Mouse (Mus musculus) liver, embryonic 15.5 days (tissue): Measurements from ENCODE around the gene B4galnt2. TPM values are rescaled to one million over a fixed set of nuclear protein-coding genes. Genes with fewer than 3 reads are reported as not detected.

Experiments
- ATAC-seq: fragments of 200-750 bp; cut with Nextera tagmentation; 2 replicates; pipeline ENCODE4 v1.8.0; 2017; ENCODE audit warnings: moderate number of reproducible peaks, mild to moderate bottlenecking, moderate library complexity; ENCODE audit not compliant: insufficient read depth
- H3K27ac ChIP-seq: fragments of 300-500 bp; sonication (generic); replicated peaks from 2 replicates; pipeline ENCODE4 v1.5.1; 2015; ENCODE audit warnings: mild to moderate bottlenecking, inconsistent platforms
- H3K27me3 ChIP-seq: fragments of 300-500 bp; sonication (generic); 2 replicates; pipeline ENCODE4 v1.6.1; 2015; ENCODE audit warnings: mild to moderate bottlenecking, inconsistent platforms
- H3K36me3 ChIP-seq: fragments of 300-500 bp; sonication (generic); replicated peaks from 2 replicates; pipeline ENCODE4 v1.6.1; 2015; ENCODE audit warnings: moderate library complexity, mild to moderate bottlenecking, inconsistent platforms
- H3K4me1 ChIP-seq: fragments of 300-500 bp; sonication (generic); replicated peaks from 2 replicates; pipeline ENCODE4 v1.6.1; 2015; ENCODE audit warnings: inconsistent platforms
- H3K4me2 ChIP-seq: fragments of 300-500 bp; sonication (generic); 2 replicates; pipeline ENCODE4 v1.6.1; 2015; ENCODE audit warnings: moderate library complexity, mild to moderate bottlenecking, inconsistent platforms
- H3K4me3 ChIP-seq: fragments of 300-500 bp; sonication (generic); replicated peaks from 2 replicates; pipeline ENCODE4 v1.5.1; 2015; ENCODE audit warnings: mild to moderate bottlenecking, inconsistent platforms
- H3K9ac ChIP-seq: fragments of 300-500 bp; sonication (generic); 2 replicates; pipeline ENCODE4 v1.6.1; 2015; ENCODE audit warnings: moderate library complexity, mild to moderate bottlenecking, inconsistent platforms
- H3K9me3 ChIP-seq: fragments of 300-500 bp; sonication (generic); replicated peaks from 2 replicates; pipeline ENCODE4 v1.6.1; 2016; ENCODE audit warnings: inconsistent platforms
- WGBS: fragments of 180-500 bp; shearing (Covaris S2); methylation state at CpG from one replicate; pipeline ENCODE4 v1.1.7; 2015; ENCODE audit warnings: mixed read lengths; ENCODE audit not compliant: insufficient replicate concordance; 5-methylcytosine and 5-hydroxymethylcytosine counted together
- polyA plus RNA-seq: library from polyadenylated mRNA; unstranded; fragments of >200 nt; fragmentation: Nextera tagmentation; extraction: Ambion mirVana; gene quantifications from 2 replicates; pipeline ENCODE4 v1.2.1, GENCODE M21; 2015

Gene B4galnt2
- polyA plus RNA-seq, 1 experiment from 2014 or later, result 0.20 TPM

- Histone ChIP-seq H3K27me3 (peaks cover 77% of the 10 kb centered on the region), H3K4me2 (no peak overlapping the region), H3K9me3 (no peaks in the 10 kb centered on the region), H3K27ac (no peak overlapping the region), H3K9ac (no peak overlapping the region), H3K4me3 (no peak overlapping the region), H3K4me1 (peaks cover 84% of the 10 kb centered on the region), H3K36me3 (peaks cover 16% of the 10 kb centered on the region)
- ATAC-seq, result no peak
- 57% methylated on average over 8 of the region's 8 CpGs for WGBS
These were observed 81.6 kb downstream of the B4galnt2 start for GRCm38 (mm10) chr11:95833006-95833570.

DNA sequence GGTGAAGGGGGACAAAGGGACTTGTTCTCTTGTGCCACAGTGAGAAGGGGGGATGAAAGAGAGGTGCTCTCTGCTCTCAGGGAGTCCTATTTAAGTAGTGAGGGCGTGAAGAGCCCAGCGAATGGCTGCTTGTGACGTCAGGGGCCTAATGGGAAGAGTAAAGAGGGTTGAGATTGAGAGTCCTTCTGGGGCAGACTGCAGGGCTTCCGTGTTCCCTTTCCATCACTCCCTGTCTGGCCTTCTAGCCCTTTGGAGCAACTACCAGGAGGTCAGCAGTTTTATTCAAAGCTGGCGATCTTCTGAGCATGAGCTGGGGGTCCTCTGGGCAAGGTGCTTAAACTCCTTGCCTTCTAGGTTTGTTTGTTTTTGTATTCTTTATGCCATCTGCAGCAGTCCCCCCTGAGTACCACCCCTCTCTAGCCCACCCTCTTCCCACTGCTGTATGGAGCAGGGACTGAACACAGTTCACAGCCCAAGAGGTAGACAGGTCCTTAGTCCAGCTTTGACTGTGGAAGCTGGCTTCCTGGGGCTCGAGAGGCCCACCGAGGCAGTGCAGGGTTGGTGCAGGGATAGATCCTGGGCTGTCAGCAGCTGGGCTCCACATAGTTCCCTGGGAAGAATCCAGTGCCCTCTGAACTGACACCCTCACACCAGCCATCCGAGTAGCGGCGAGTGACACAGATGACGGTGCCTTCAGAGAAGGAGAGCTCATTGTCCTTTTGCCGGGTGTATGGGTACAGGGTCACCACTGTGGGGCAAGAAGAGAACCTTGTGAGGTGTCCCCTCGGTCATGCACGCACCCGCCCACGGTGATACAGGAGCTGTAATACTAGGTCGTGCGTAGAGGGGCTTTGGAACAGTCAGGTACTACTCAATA lies 82.3 kb downstream of the B4galnt2 start:
- H3K4me2 ChIP-seq, result no peak overlapping the region
- peaks cover 16% of the 10 kb centered on the region for H3K36me3 ChIP-seq
- H3K4me3 ChIP-seq, result no peak overlapping the region
- no peaks in the 10 kb centered on the region for H3K9me3 ChIP-seq
- peaks cover 87% of the 10 kb centered on the region for H3K4me1 ChIP-seq
- WGBS, result 76% methylated on average over 18 of the region's 18 CpGs
- no peak overlapping the region for H3K27ac ChIP-seq
- no peak for ATAC-seq
- peaks cover 82% of the 10 kb centered on the region for H3K27me3 ChIP-seq
- no peak overlapping the region for H3K9ac ChIP-seq

- H3K9me3 ChIP-seq, result no peaks in the 10 kb centered on the region
- H3K4me1 ChIP-seq, result peaks cover 90% of the 10 kb centered on the region
- no peak overlapping the region for H3K27ac ChIP-seq
- peak overlapping the region; percentile 61; the same call in 1 of the 2 replicates for H3K4me2 ChIP-seq
- no peak for ATAC-seq
- no peak overlapping the region for H3K9ac ChIP-seq
- WGBS, result 12% methylated on average over 15 of the region's 15 CpGs
- peaks cover 83% of the 10 kb centered on the region for H3K27me3 ChIP-seq
- H3K36me3 ChIP-seq, result peaks cover 16% of the 10 kb centered on the region
- peak overlapping the region; percentile 38 for H3K4me3 ChIP-seq
These were observed 83.0 kb downstream of the B4galnt2 start for GRCm38 (mm10) chr11:95831641-95832040.

DNA sequence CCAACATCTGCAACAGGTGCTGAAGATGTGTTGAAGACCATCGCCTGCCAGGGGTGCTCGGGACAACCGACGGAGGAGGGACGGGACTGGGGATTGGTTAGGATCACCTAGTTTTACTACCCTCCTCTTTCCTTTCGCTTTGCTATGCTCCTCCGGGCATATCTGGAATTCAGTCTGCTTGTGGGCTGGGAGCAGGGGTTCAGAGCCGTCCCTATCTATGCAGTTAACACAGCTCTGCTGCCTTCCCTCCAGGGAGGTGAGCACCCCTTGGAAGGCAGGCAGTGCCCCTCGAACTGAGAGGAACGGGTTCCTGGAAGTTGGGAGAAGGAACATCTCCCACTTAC lies 83.4 kb downstream of the B4galnt2 start:
- H3K4me3 ChIP-seq, result peak overlapping the region; percentile 38
- H3K4me2 ChIP-seq, result peak overlapping the region; percentile 61
- peaks cover 16% of the 10 kb centered on the region for H3K36me3 ChIP-seq
- no peak for ATAC-seq
- WGBS, result 5% methylated on average over 10 of the region's 10 CpGs
- peak overlapping the region; percentile 19; the same call in 1 of the 2 replicates for H3K9ac ChIP-seq
- H3K27me3 ChIP-seq, result peaks cover 85% of the 10 kb centered on the region
- H3K4me1 ChIP-seq, result peaks cover 90% of the 10 kb centered on the region
- no peaks in the 10 kb centered on the region for H3K9me3 ChIP-seq
- no peak overlapping the region for H3K27ac ChIP-seq

GRCm38 (mm10) chr11:95830411-95831275 lies 84.0 kb downstream of the B4galnt2 start:
- Histone ChIP-seq H3K27me3 (peaks cover 84% of the 10 kb centered on the region), H3K9ac (peak overlapping the region; percentile 19; the same call in 1 of the 2 replicates)

DNA sequence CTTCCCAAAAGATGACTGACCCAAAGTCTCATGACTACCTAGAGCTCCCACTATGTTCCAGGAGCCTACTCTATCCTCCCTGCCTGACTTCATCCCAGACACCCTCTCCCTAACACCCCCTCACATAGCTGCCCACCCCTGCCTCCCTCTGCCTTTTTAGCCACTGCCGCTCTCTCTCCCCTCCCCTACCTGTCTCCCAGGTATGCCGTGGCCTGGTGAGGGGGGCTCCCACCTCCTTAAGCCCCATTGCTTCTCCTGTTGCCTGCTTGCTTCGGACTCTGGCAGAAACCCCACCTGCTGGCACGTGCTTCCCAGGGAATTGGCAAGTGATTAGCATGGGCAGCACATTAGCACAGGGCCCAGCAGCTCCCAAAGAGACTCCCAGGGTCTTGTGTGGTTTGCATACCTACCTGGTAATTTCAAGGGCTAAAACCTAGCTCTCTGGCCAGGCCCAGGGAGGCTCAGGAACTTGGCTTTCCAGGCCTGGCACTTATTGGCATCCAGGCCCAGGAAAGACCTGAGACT lies 85.1 kb downstream of the B4galnt2 start:
- H3K9me3 ChIP-seq, result no peaks in the 10 kb centered on the region
- peaks cover 85% of the 10 kb centered on the region for H3K27me3 ChIP-seq
- H3K4me1 ChIP-seq, result peaks cover 87% of the 10 kb centered on the region
- no peak overlapping the region for H3K27ac ChIP-seq
- H3K9ac ChIP-seq, result no peak overlapping the region
- H3K4me2 ChIP-seq, result no peak overlapping the region
- ATAC-seq, result no peak
- H3K4me3 ChIP-seq, result no peak overlapping the region
- WGBS, result 58% methylated on average over 4 of the region's 4 CpGs
- peaks cover 16% of the 10 kb centered on the region for H3K36me3 ChIP-seq

More at GRCm38 (mm10) chr11:95830411-95831275, 84.0 kb downstream of the B4galnt2 start:
- ATAC-seq, result no peak
- no peaks in the 10 kb centered on the region for H3K9me3 ChIP-seq
- H3K27ac ChIP-seq, result no peak overlapping the region
- H3K4me2 ChIP-seq, result peak overlapping the region; percentile 61
- WGBS, result 4% methylated on average over 80 of the region's 80 CpGs
- peak overlapping the region; percentile 38 for H3K4me3 ChIP-seq
- peaks cover 87% of the 10 kb centered on the region for H3K4me1 ChIP-seq
- peaks cover 16% of the 10 kb centered on the region for H3K36me3 ChIP-seq

- Histone ChIP-seq H3K4me2 (peak overlapping the region; percentile 98), H3K4me3 (0 out of 2 replicates have a peak overlapping the region, but pooled peaks have one; percentile 0)
- WGBS, result 38% methylated on average over 11 of the region's 11 CpGs
These were observed 86.3 kb downstream of the B4galnt2 start for GRCm38 (mm10) chr11:95828181-95828964.

DNA sequence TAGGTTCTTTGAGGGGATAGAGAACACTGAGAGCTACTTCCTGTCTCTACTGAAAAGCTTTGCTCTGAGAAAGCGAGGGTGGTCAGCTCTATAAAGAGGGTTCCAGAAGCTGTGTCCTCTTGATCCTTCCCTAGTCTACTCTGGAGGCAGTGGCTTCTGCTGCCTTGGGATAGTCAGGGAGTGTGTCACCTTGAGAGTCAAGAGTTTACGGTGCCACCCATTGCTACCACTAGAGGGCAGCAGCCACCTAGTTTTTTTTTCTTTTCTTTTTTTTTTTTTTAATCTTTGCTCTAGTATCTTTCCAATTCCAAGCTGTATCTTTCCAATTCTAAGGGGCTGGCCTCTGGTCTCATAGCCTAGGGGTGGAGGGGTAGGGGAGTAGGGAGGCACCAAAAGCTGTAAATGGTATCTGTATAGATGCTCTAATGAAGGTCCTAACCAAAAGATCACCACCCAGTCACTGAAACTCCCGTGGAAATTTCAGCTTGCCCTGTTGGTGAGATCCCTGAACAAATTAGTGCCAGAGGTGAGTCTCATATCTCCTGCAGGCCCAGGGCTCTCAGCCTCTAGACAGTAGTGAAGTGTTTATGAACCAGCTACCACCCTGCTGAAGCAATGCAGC lies 87.1 kb downstream of the B4galnt2 start:
- H3K27ac ChIP-seq, result peak overlapping the region; percentile 84
- peaks cover 16% of the 10 kb centered on the region for H3K36me3 ChIP-seq
- H3K4me2 ChIP-seq, result peak overlapping the region; percentile 98
- H3K9ac ChIP-seq, result peak overlapping the region; percentile 45
- H3K4me3 ChIP-seq, result peak overlapping the region; percentile 76
- no peaks in the 10 kb centered on the region for H3K9me3 ChIP-seq
- ATAC-seq, result no peak
- WGBS, result 14% methylated on average over 3 of the region's 3 CpGs
- H3K4me1 ChIP-seq, result peaks cover 81% of the 10 kb centered on the region
- peaks cover 66% of the 10 kb centered on the region for H3K27me3 ChIP-seq

More at GRCm38 (mm10) chr11:95828181-95828964, 86.3 kb downstream of the B4galnt2 start:
- no peak for ATAC-seq
- peaks cover 74% of the 10 kb centered on the region for H3K27me3 ChIP-seq
- peaks cover 16% of the 10 kb centered on the region for H3K36me3 ChIP-seq
- H3K27ac ChIP-seq, result no peak overlapping the region
- H3K9ac ChIP-seq, result no peak overlapping the region
- no peaks in the 10 kb centered on the region for H3K9me3 ChIP-seq
- peaks cover 85% of the 10 kb centered on the region for H3K4me1 ChIP-seq

GRCm38 (mm10) chr11:95827168-95827447 lies 87.6 kb downstream of the B4galnt2 start:
- Histone ChIP-seq H3K27me3 (peaks cover 61% of the 10 kb centered on the region), H3K9me3 (no peaks in the 10 kb centered on the region), H3K9ac (peak overlapping the region; percentile 45), H3K4me3 (peak overlapping the region; percentile 76), H3K27ac (peak overlapping the region; percentile 84), H3K4me2 (peak overlapping the region; percentile 98), H3K36me3 (peaks cover 16% of the 10 kb centered on the region), H3K4me1 (peaks cover 84% of the 10 kb centered on the region)
- ATAC-seq, result no peak
- WGBS, result 7% methylated on average over 3 of the region's 3 CpGs
